ENCODE assay signal across 7 mouse cellular contexts in the genomic region with DNA sequence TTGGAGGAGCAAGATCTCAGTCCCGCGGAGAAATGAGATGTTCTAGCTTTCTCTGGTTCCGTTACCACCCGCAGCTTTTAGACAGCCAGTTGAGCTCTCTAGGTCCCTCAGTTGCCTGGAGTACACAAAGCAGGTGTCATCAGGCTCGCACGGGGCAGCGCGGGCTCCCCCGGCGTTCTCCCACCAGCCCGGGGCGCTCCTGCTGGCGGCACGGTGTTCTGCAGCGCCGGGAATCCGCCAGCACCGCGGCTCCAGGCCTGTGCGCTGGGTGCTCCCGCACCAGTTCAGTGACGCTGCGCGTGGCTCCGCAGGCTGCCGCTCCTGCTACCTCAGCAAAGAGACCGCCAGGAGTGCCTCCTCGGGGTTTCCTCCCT. TPM values are rescaled to one million over a fixed set of nuclear protein-coding genes. Genes with fewer than 3 reads are reported as not detected.
DNase-seq lines count a peak whose midpoint lies in the region.

A gene (minus strand): TSS at position 235 of the 374 bp plus-strand sequence.

- intact Hi-C loops in left cerebral cortex, postnatal 10 days (cut with DNase I), result loop anchor here (5.0 to 10.0 kb wide), 3 partner anchors 333 to 713 kb away; no protein-coding TSS in a partner anchor

- DNase-seq in 3134 (ENCODE audit: extremely low read depth, insufficient read length, low spot score), result peak; percentile 13
- peak; percentile 74 for DNase-seq in ES-CJ7 (ENCODE audit: low read depth, low spot score)
- peak; percentile 84 for DNase-seq in embryo, embryonic 11 days
- peak; percentile 41 for DNase-seq in heart, postnatal 4 days
- DNase-seq in left cerebral cortex, postnatal 10 days (ENCODE audit: extremely low spot score in 1 of 2, low spot score in 2 of 2), result peak; percentile 73 to 84
- DNase-seq in neural tube, embryonic 10.5 days (ENCODE audit: extremely low spot score, low spot score), result peak; percentile 77
- no peak for DNase-seq in urinary bladder, postnatal 25 days (ENCODE audit: low spot score)

RNA-seq across cellular contexts. Expression of the gene that starts here (rescaled TPM):
- under 1 TPM; 0.02 to 0.05 TPM for total RNA-seq in heart, postnatal 4 days (2021)
- total RNA-seq in left cerebral cortex, postnatal 10 days (2021), result 100 to 1,000 TPM; 116 to 118 TPM

Comparison
In these comparisons a context has a peak if more than half of its experiments do, and no peak if none do; other contexts are left out.
1. RNA of the gene that starts here (total RNA-seq): 116 to 118 TPM in left cerebral cortex, postnatal 10 days; 0.02 to 0.05 TPM in heart, postnatal 4 days; every median in the first group is over 100 times any median in the second.
2. Peak in DNase-seq in heart, postnatal 4 days; RNA of the gene not detected or under 1 TPM.